Mouse (Mus musculus) heart, adult 2 months (tissue): ENCODE data around the gene Abca7. TPM values are rescaled to one million over a fixed set of nuclear protein-coding genes. Genes with fewer than 3 reads are reported as not detected.

Experiments used
- DNase-seq, 2 experiments: peaks; one replicate each; pipeline ENCODE4 v3.0.0; 2021
- H3K27ac ChIP-seq: fragments of 200-600 bp; 2 replicates; pipeline ENCODE4 v1.8.1; 2022
- H3K27me3 ChIP-seq: fragments of 200-500 bp; 2 replicates; pipeline ENCODE4 v1.6.1; 2012; ENCODE audit warnings: mild to moderate bottlenecking, low read length, inconsistent platforms, mixed read lengths; ENCODE audit not compliant: control insufficient read depth, insufficient read depth
- H3K36me3 ChIP-seq: fragments of 200-500 bp; 2 replicates; pipeline ENCODE4 v1.6.1; 2012; ENCODE audit warnings: low read length, inconsistent platforms; ENCODE audit not compliant: control insufficient read depth, insufficient read depth
- H3K4me1 ChIP-seq: fragments of 200-500 bp; 2 replicates; pipeline ENCODE4 v1.6.1; 2011; ENCODE audit warnings: low read length; ENCODE audit not compliant: control insufficient read depth, insufficient read depth
- H3K4me3 ChIP-seq: fragments of 200-600 bp; 2 replicates; pipeline ENCODE4 v1.8.1; 2022
- H3K79me2 ChIP-seq: fragments of 200-500 bp; replicated peaks from 2 replicates; pipeline ENCODE4 v1.6.1; 2012; ENCODE audit warnings: mild to moderate bottlenecking, inconsistent platforms, low read length, moderate library complexity, mixed read lengths; ENCODE audit not compliant: control insufficient read depth, insufficient read depth
- H3K9ac ChIP-seq: fragments of 200-500 bp; 2 replicates; pipeline ENCODE4 v1.6.1; 2012; ENCODE audit warnings: low read depth, mild to moderate bottlenecking, control low read depth, inconsistent platforms, low read length, mixed read lengths
- CTCF ChIP-seq: fragments of 200-600 bp; IDR thresholded peaks from 2 replicates; pipeline ENCODE4 v1.8.1; 2022; ENCODE audit warnings: antibody characterized with exemption, mild to moderate bottlenecking, moderate library complexity
- EP300 ChIP-seq: fragments of 200-500 bp; IDR thresholded peaks from 2 replicates; pipeline ENCODE4 v1.6.1; 2011; ENCODE audit warnings: low read depth, low read length, control low read depth; ENCODE audit not compliant: insufficient read depth
- POLR2A ChIP-seq: fragments of 200-500 bp; IDR thresholded peaks from 2 replicates; pipeline ENCODE4 v1.6.1; 2011; ENCODE audit warnings: mild to moderate bottlenecking, low read depth, low read length, control low read depth; ENCODE audit not compliant: insufficient read depth
- WGBS: fragments of 180-500 bp; shearing (Covaris S2); methylation state at CpG from one replicate; pipeline ENCODE4 v1.1.7; 2018; 5-methylcytosine and 5-hydroxymethylcytosine counted together
- intact Hi-C: fragments of 180-260 bp; cut with DNase I; formaldehyde crosslinking; loops from one replicate; pipeline ENCODE4 v1.15.1; 2025
- polyA plus RNA-seq: library from polyadenylated mRNA; depleted of rRNA; stranded (reverse); fragments of >200 nt; gene quantifications from 2 replicates; pipeline ENCODE4 v1.2.3, GENCODE M21; 2012
- total RNA-seq, 2 experiments: library from RNA; stranded (reverse); gene quantifications; 2 replicates each; pipeline ENCODE4 v1.2.3; 2021

Abca7 gene
- total and polyA plus RNA-seq, 3 experiments, result 6.6 to 9.2 (median 8.0) TPM

GRCm38 (mm10) chr10:80025889-80026288 is 29.6 kb downstream of the Abca7 start:
- H3K9ac ChIP-seq, result no peak overlapping the region
- H3K27me3 ChIP-seq, result no peaks in the 10 kb centered on the region
- no peak for DNase-seq
- TF ChIP-seq EP300 (no peak), POLR2A (no peak), CTCF (no peak)
- H3K4me3 ChIP-seq, result no peak overlapping the region
- WGBS, result 65% methylated on average over 12 of the region's 12 CpGs
- intact Hi-C loops, result no loop called here
- no peaks in the 10 kb centered on the region for H3K79me2 ChIP-seq
- 0 out of 2 replicates have a peak, but pooled peaks cover 1% of the 10 kb centered on the region for H3K4me1 ChIP-seq
- H3K36me3 ChIP-seq, result no peaks in the 10 kb centered on the region
- H3K27ac ChIP-seq, result no peak overlapping the region

GRCm38 (mm10) chr10:80027681-80028520 is 31.6 kb downstream of the Abca7 start:
- intact Hi-C loops, result no loop called here
- Histone ChIP-seq H3K4me3 (no peak overlapping the region), H3K4me1 (peaks cover 4% of the 10 kb centered on the region), H3K9ac (no peak overlapping the region), H3K27me3 (no peaks in the 10 kb centered on the region), H3K79me2 (no peaks in the 10 kb centered on the region), H3K36me3 (no peaks in the 10 kb centered on the region), H3K27ac (no peak overlapping the region)
- 74% methylated on average over 20 of the region's 20 CpGs for WGBS
- no peak for TF ChIP-seq CTCF
- no peak for TF ChIP-seq EP300
- no peak for TF ChIP-seq POLR2A
- no peak for DNase-seq

GRCm38 (mm10) chr10:80028521-80028846 is 32.2 kb downstream of the Abca7 start:
- intact Hi-C loops, result no loop called here
- no peak for DNase-seq
- TF ChIP-seq CTCF (no peak), POLR2A (no peak), EP300 (no peak)
- Histone ChIP-seq H3K9ac (no peak overlapping the region), H3K27ac (no peak overlapping the region), H3K27me3 (no peaks in the 10 kb centered on the region), H3K4me3 (no peak overlapping the region), H3K79me2 (no peaks in the 10 kb centered on the region), H3K4me1 (peaks cover 5% of the 10 kb centered on the region), H3K36me3 (no peaks in the 10 kb centered on the region)
- 96% methylated on average over 13 of the region's 13 CpGs for WGBS

- Histone ChIP-seq H3K36me3 (no peaks in the 10 kb centered on the region), H3K27me3 (no peaks in the 10 kb centered on the region), H3K79me2 (no peaks in the 10 kb centered on the region), H3K4me1 (peaks cover 15% of the 10 kb centered on the region), H3K27ac (no peak overlapping the region), H3K4me3 (no peak overlapping the region), H3K9ac (no peak overlapping the region)
- intact Hi-C loops, result no loop called here
- DNase-seq, result no peak
- TF ChIP-seq EP300 (no peak), CTCF (no peak)
- 93% methylated on average over 8 of the region's 9 CpGs for WGBS
Observed at GRCm38 (mm10) chr10:80030191-80030590, 33.9 kb downstream of the Abca7 start.

GRCm38 (mm10) chr10:80030736-80031135 is 34.4 kb downstream of the Abca7 start:
- Histone ChIP-seq H3K4me3 (no peak overlapping the region), H3K79me2 (no peaks in the 10 kb centered on the region), H3K9ac (no peak overlapping the region), H3K27ac (no peak overlapping the region), H3K27me3 (no peaks in the 10 kb centered on the region), H3K36me3 (no peaks in the 10 kb centered on the region), H3K4me1 (peaks cover 21% of the 10 kb centered on the region)
- DNase-seq, result no peak
- TF ChIP-seq CTCF (no peak), POLR2A (no peak), EP300 (no peak)
- intact Hi-C loops, result no loop called here
- WGBS, result 88% methylated on average over 17 of the region's 17 CpGs

GRCm38 (mm10) chr10:80032799-80033480 is 36.6 kb downstream of the Abca7 start:
- TF ChIP-seq EP300, result no peak
- TF ChIP-seq POLR2A, result no peak
- TF ChIP-seq CTCF, result no peak
- Histone ChIP-seq H3K27me3 (no peaks in the 10 kb centered on the region), H3K4me1 (peaks cover 26% of the 10 kb centered on the region), H3K4me3 (no peak overlapping the region), H3K27ac (peak overlapping the region; percentile 85), H3K36me3 (peaks cover 2% of the 10 kb centered on the region; the same call in 1 of the 2 replicates), H3K9ac (peak overlapping the region; percentile 5; the same call in 1 of the 2 replicates), H3K79me2 (no peaks in the 10 kb centered on the region)
- peak; percentile 68 to 83 for DNase-seq
- intact Hi-C loops, result no loop called here
- WGBS, result 14% methylated on average over 5 of the region's 5 CpGs
